Mouse (Mus musculus): Measurements from ENCODE around the gene Dtx4. TPM values are rescaled to one million over a fixed set of nuclear protein-coding genes. Genes with fewer than 3 reads are reported as not detected.

Gene Dtx4
- polyA plus RNA-seq, 1 experiment from 2014 or later: 2.1 TPM

- H3K4me3 ChIP-seq (ENCODE audit: low read depth, low read length): no peak overlapping the region
- no peaks in the 10 kb centered on the region for H3K27me3 ChIP-seq (ENCODE audit: insufficient read depth, low read length)
- ATAC-seq: peak; percentile 93
- H3K36me3 ChIP-seq (replicated peaks; ENCODE audit: insufficient read depth, low read length): peaks cover 14% of the 10 kb centered on the region; the same call in 1 of the 2 replicates
- TF ChIP-seq EP300 (IDR thresholded peaks at IDR 0.05; ENCODE audit: low read depth) (no peak), CTCF (IDR thresholded peaks at IDR 0.05; ENCODE audit: low read depth) (no peak)
- H3K9me3 ChIP-seq (ENCODE audit: low read length): no peaks in the 10 kb centered on the region
- DNase-seq: peak; percentile 83
- H3K4me2 ChIP-seq (ENCODE audit: low read depth, low read length): peak overlapping the region; percentile 47
- peaks cover 4% of the 10 kb centered on the region for H3K4me1 ChIP-seq (ENCODE audit: insufficient read depth)
- 54% methylated on average over 15 of the region's 15 CpGs for WGBS (ENCODE audit: insufficient replicate concordance)
- H3K27ac ChIP-seq (ENCODE audit: low read depth): peak overlapping the region; percentile 67
- no peak overlapping the region for H3K9ac ChIP-seq (replicated peaks)
Observed at GRCm38 (mm10) chr19:12475380-12476250, 25.6 kb downstream of the Dtx4 start.

- no peak for TF ChIP-seq CTCF (IDR thresholded peaks at IDR 0.05; ENCODE audit: low read depth)
- no peak for TF ChIP-seq EP300 (IDR thresholded peaks at IDR 0.05; ENCODE audit: low read depth)
- no peak overlapping the region for H3K4me3 ChIP-seq (ENCODE audit: low read depth, low read length)
- ATAC-seq: no peak
- H3K36me3 ChIP-seq (replicated peaks; ENCODE audit: insufficient read depth, low read length): peaks cover 13% of the 10 kb centered on the region
- peaks cover 4% of the 10 kb centered on the region for H3K4me1 ChIP-seq (ENCODE audit: insufficient read depth)
- H3K27me3 ChIP-seq (ENCODE audit: insufficient read depth, low read length): no peaks in the 10 kb centered on the region
- no peak for DNase-seq
- no peak overlapping the region for H3K9ac ChIP-seq (replicated peaks)
- H3K4me2 ChIP-seq (ENCODE audit: low read depth, low read length): no peak overlapping the region
- 81% methylated on average over 4 of the region's 4 CpGs for WGBS (ENCODE audit: insufficient replicate concordance)
- H3K9me3 ChIP-seq (ENCODE audit: low read length): no peaks in the 10 kb centered on the region
- no peak overlapping the region for H3K27ac ChIP-seq (ENCODE audit: low read depth)
Observed at GRCm38 (mm10) chr19:12473951-12474350, 27.3 kb downstream of the Dtx4 start.

GRCm38 (mm10) chr19:12473201-12473641, 28.0 kb downstream of the Dtx4 start:
- Histone ChIP-seq H3K27me3 (ENCODE audit: insufficient read depth, low read length) (no peaks in the 10 kb centered on the region), H3K9ac (replicated peaks) (no peak overlapping the region), H3K27ac (ENCODE audit: low read depth) (no peak overlapping the region), H3K36me3 (replicated peaks; ENCODE audit: insufficient read depth, low read length) (peaks cover 11% of the 10 kb centered on the region), H3K4me3 (ENCODE audit: low read depth, low read length) (no peak overlapping the region), H3K4me2 (ENCODE audit: low read depth, low read length) (no peak overlapping the region), H3K4me1 (ENCODE audit: insufficient read depth) (peaks cover 4% of the 10 kb centered on the region), H3K9me3 (ENCODE audit: low read length) (no peaks in the 10 kb centered on the region)
- 65% methylated on average over 4 of the region's 4 CpGs for WGBS (ENCODE audit: insufficient replicate concordance)
- ATAC-seq: no peak
- DNase-seq: no peak
- TF ChIP-seq CTCF (IDR thresholded peaks at IDR 0.05; ENCODE audit: low read depth) (no peak), EP300 (IDR thresholded peaks at IDR 0.05; ENCODE audit: low read depth) (no peak)

DNA sequence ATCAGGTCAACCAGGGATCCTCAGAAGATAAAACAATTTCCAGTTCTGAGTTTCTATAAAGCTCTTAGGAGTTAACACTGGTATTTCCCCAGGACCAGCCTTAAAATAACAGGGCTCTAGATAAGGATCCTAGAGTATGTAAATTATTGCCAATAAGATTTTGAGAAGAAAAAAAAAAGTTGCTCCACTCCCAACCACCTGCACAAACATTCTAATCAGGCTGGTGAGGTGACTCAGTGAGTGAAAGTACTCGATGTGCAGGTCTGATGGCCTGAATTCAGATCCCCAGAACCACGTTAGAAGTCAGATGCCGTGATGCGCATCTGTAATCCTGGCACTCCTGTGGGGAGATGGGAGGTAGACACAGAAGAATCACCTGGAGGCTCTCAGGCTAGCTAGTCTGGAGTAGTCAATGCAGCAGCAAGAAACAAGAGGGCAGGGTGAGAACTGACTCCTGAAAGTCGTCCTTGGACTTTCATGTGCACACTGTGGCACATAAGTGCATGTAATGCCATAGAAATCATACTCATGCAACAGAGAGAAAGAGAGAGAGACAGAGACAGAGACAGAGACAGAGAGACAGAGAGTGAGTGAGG, 28.8 kb downstream of the Dtx4 start:
- DNase-seq (no peak), ATAC-seq (no peak)
- Histone ChIP-seq H3K4me2 (ENCODE audit: low read depth, low read length) (no peak overlapping the region), H3K4me1 (ENCODE audit: insufficient read depth) (peaks cover 4% of the 10 kb centered on the region), H3K9ac (replicated peaks) (no peak overlapping the region), H3K36me3 (replicated peaks; ENCODE audit: insufficient read depth, low read length) (peaks cover 6% of the 10 kb centered on the region), H3K9me3 (ENCODE audit: low read length) (no peaks in the 10 kb centered on the region), H3K4me3 (ENCODE audit: low read depth, low read length) (no peak overlapping the region), H3K27me3 (ENCODE audit: insufficient read depth, low read length) (no peaks in the 10 kb centered on the region), H3K27ac (ENCODE audit: low read depth) (no peak overlapping the region)
- TF ChIP-seq EP300 (IDR thresholded peaks at IDR 0.05; ENCODE audit: low read depth) (no peak), CTCF (IDR thresholded peaks at IDR 0.05; ENCODE audit: low read depth) (no peak)
- WGBS (ENCODE audit: insufficient replicate concordance): 67% methylated on average over 5 of the region's 5 CpGs

DNA sequence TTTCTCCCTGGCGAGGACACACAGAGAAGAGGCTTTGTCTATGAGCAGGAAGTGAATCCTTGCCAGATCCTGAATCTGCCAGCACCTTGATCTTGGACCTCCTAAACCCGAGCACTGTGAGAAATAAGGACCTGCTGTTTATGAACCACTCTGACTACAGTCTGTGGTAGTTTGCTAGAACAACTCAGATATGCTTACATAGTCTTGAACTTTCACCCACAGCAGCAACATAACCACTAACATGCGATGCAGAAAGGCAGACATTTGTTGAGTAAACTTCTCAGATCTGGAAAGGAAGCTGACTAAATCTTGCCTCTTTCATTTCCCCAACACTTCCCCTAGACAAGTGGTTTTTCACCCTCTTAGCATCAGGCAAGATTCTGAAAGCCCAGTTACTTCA, 29.4 kb downstream of the Dtx4 start:
- Histone ChIP-seq H3K4me2 (ENCODE audit: low read depth, low read length) (no peak overlapping the region), H3K4me1 (ENCODE audit: insufficient read depth) (peaks cover 4% of the 10 kb centered on the region), H3K9ac (replicated peaks) (no peak overlapping the region), H3K27me3 (ENCODE audit: insufficient read depth, low read length) (no peaks in the 10 kb centered on the region), H3K9me3 (ENCODE audit: low read length) (no peaks in the 10 kb centered on the region), H3K36me3 (replicated peaks; ENCODE audit: insufficient read depth, low read length) (peaks cover 6% of the 10 kb centered on the region), H3K27ac (ENCODE audit: low read depth) (no peak overlapping the region), H3K4me3 (ENCODE audit: low read depth, low read length) (no peak overlapping the region)
- DNase-seq (no peak), ATAC-seq (no peak)
- TF ChIP-seq CTCF (IDR thresholded peaks at IDR 0.05; ENCODE audit: low read depth) (no peak), EP300 (IDR thresholded peaks at IDR 0.05; ENCODE audit: low read depth) (no peak)
- WGBS (ENCODE audit: insufficient replicate concordance): 49% methylated on average over 3 of the region's 3 CpGs

DNA sequence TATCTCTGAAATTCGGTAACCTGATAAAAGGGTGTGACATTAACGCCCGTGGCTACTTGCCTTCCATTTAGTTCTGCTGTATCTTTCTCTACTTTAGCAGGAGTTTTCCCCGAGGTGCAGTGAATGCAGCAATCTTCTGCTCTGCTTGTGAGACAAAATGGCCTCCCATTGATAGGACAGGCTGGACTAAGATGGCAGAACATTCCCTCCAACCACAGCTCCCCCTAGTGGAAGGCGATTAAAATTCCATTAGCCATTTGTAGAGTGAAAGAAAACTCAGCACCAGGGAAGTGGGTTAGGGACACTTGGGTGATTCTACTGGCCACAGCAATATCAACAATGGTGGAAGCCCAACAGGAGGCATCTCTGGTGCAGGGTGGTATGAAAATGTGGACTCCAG, 33.8 kb downstream of the Dtx4 start:
- H3K36me3 ChIP-seq (replicated peaks; ENCODE audit: insufficient read depth, low read length): peaks cover 6% of the 10 kb centered on the region

More for the DNA sequence above, 33.8 kb downstream of the Dtx4 start:
- no peaks in the 10 kb centered on the region for H3K9me3 ChIP-seq (ENCODE audit: low read length)
- H3K4me2 ChIP-seq (ENCODE audit: low read depth, low read length): no peak overlapping the region
- DNase-seq (peak; percentile 51), ATAC-seq (no peak)
- H3K4me3 ChIP-seq (ENCODE audit: low read depth, low read length): no peak overlapping the region
- WGBS (ENCODE audit: insufficient replicate concordance): 73% methylated on average over 5 of the region's 5 CpGs
- H3K27me3 ChIP-seq (ENCODE audit: insufficient read depth, low read length): no peaks in the 10 kb centered on the region
- no peak overlapping the region for H3K27ac ChIP-seq (ENCODE audit: low read depth)
- H3K4me1 ChIP-seq (ENCODE audit: insufficient read depth): 0 out of 2 replicates have a peak, but pooled peaks cover 6% of the 10 kb centered on the region
- no peak for TF ChIP-seq EP300 (IDR thresholded peaks at IDR 0.05; ENCODE audit: low read depth)
- TF ChIP-seq CTCF (IDR thresholded peaks at IDR 0.05; ENCODE audit: low read depth): peak; percentile 67
- no peak overlapping the region for H3K9ac ChIP-seq (replicated peaks)
